Mouse (Mus musculus): ENCODE data around the gene Nim1k. TPM values are rescaled to one million over a fixed set of nuclear protein-coding genes. Genes with fewer than 3 reads are reported as not detected.

The Nim1k gene
- polyA plus RNA-seq, 1 experiment: 0.19 TPM

Other genes with a start within 250 kb of the Nim1k start
- gene Ccl28, start 132.1 kb downstream of the Nim1k start, polyA plus RNA-seq (2011; ENCODE audit: insufficient read depth, insufficient read length, low read depth, missing spikeins): 0.75 and 0.94 TPM in 2 replicates
- 277 and 300 TPM in 2 replicates for gene Hmgcs1, start 65.5 kb downstream of the Nim1k start, polyA plus RNA-seq (2011; ENCODE audit: insufficient read depth, insufficient read length, low read depth, missing spikeins)
- gene Zfp131, start 35.0 kb upstream of the Nim1k start, polyA plus RNA-seq (2011; ENCODE audit: insufficient read depth, insufficient read length, low read depth, missing spikeins): 40.8 and 41.2 TPM in 2 replicates
- gene AF067063, start 74.3 kb upstream of the Nim1k start, polyA plus RNA-seq (2011; ENCODE audit: insufficient read depth, insufficient read length, low read depth, missing spikeins): not detected in 2 replicates
- not detected in 2 replicates for gene D13Ertd608e, start 80.1 kb upstream of the Nim1k start, polyA plus RNA-seq (2011; ENCODE audit: insufficient read depth, insufficient read length, low read depth, missing spikeins)
- gene Tcstv1, start 138.9 kb upstream of the Nim1k start, polyA plus RNA-seq (2011; ENCODE audit: insufficient read depth, insufficient read length, low read depth, missing spikeins): not detected in 2 replicates
- not detected in 2 replicates for gene Gm21761, start 173.4 kb upstream of the Nim1k start, polyA plus RNA-seq (2011; ENCODE audit: insufficient read depth, insufficient read length, low read depth, missing spikeins)
- not detected in 2 replicates for gene B020031M17Rik, start 194.9 kb upstream of the Nim1k start, polyA plus RNA-seq (2011; ENCODE audit: insufficient read depth, insufficient read length, low read depth, missing spikeins)